Mouse (Mus musculus) heart, embryonic 13.5 days (tissue): ENCODE results near the gene Myt1l. TPM values are rescaled to one million over a fixed set of nuclear protein-coding genes. Genes with fewer than 3 reads are reported as not detected.

ENCODE experiments used
- ATAC-seq: fragments of 200-750 bp; cut with Nextera tagmentation; 2 replicates; pipeline ENCODE4 v1.8.0; 2017; ENCODE audit warnings: moderate TSS enrichment; ENCODE audit not compliant: insufficient number of reproducible peaks, low FRiP score, low TSS enrichment; ENCODE audit errors: extremely low read depth
- H3K27ac ChIP-seq: fragments of 300-500 bp; sonication (generic); replicated peaks from 2 replicates; pipeline ENCODE4 v1.5.1; 2015; ENCODE audit warnings: moderate library complexity, mild to moderate bottlenecking, inconsistent platforms
- H3K27me3 ChIP-seq: fragments of 300-500 bp; sonication (generic); replicated peaks from 2 replicates; pipeline ENCODE4 v1.6.1; 2015; ENCODE audit warnings: mild to moderate bottlenecking, inconsistent platforms
- H3K36me3 ChIP-seq: fragments of 300-500 bp; sonication (generic); 2 replicates; pipeline ENCODE4 v1.6.1; 2015; ENCODE audit warnings: mild to moderate bottlenecking, inconsistent platforms
- H3K4me1 ChIP-seq: fragments of 300-500 bp; sonication (generic); 2 replicates; pipeline ENCODE4 v1.6.1; 2015; ENCODE audit warnings: inconsistent platforms
- H3K4me2 ChIP-seq: fragments of 300-500 bp; sonication (generic); 2 replicates; pipeline ENCODE4 v1.6.1; 2015; ENCODE audit warnings: inconsistent platforms, mild to moderate bottlenecking, moderate library complexity
- H3K4me3 ChIP-seq: fragments of 300-500 bp; sonication (generic); 2 replicates; pipeline ENCODE4 v1.5.1; 2015; ENCODE audit warnings: moderate library complexity, mild to moderate bottlenecking, inconsistent platforms
- H3K9ac ChIP-seq: fragments of 300-500 bp; sonication (generic); 2 replicates; pipeline ENCODE4 v1.6.1; 2015; ENCODE audit warnings: inconsistent platforms, mild to moderate bottlenecking, moderate library complexity
- H3K9me3 ChIP-seq: fragments of 300-500 bp; sonication (generic); 2 replicates; pipeline ENCODE4 v1.6.1; 2016; ENCODE audit warnings: inconsistent platforms
- WGBS: fragments of 180-500 bp; shearing (Covaris S2); methylation state at CpG from one replicate; pipeline ENCODE4 v1.1.7; 2015; ENCODE audit warnings: mixed read lengths; 5-methylcytosine and 5-hydroxymethylcytosine counted together
- polyA plus RNA-seq: library from polyadenylated mRNA; unstranded; fragments of >200 nt; fragmentation: Nextera tagmentation; extraction: Ambion mirVana; gene quantifications from 2 replicates; pipeline ENCODE4 v1.2.1, GENCODE M21; 2015

Gene Myt1l
- polyA plus RNA-seq, 1 experiment from 2014 or later, result 0.25 TPM

DNA sequence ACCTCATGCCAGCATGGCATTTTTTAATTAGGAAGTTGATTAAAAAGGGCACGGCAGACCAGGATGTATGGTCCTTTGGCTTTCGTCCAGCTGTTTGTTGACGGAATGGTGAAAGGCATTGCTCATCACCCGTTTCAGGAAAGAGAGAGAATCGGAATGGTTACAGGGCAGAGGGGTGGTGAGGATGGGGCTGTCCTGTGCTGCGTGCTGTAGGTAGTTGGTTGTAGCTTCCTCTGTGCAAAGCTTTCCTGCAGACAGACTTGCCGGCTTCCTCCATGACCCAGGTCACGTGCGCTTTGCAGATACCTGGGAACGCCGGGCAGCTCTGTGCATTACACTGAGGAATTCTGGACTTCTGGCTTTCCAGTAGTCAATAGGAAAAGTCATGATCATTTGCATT is 10.3 kb downstream of the Myt1l start:
- Histone ChIP-seq H3K27ac (no peak overlapping the region), H3K9me3 (no peaks in the 10 kb centered on the region), H3K36me3 (no peaks in the 10 kb centered on the region), H3K4me3 (no peak overlapping the region), H3K4me1 (no peaks in the 10 kb centered on the region), H3K27me3 (peaks cover 52% of the 10 kb centered on the region), H3K4me2 (no peak overlapping the region), H3K9ac (no peak overlapping the region)
- no peak for ATAC-seq
- 59% methylated on average over 11 of the region's 11 CpGs for WGBS

DNA sequence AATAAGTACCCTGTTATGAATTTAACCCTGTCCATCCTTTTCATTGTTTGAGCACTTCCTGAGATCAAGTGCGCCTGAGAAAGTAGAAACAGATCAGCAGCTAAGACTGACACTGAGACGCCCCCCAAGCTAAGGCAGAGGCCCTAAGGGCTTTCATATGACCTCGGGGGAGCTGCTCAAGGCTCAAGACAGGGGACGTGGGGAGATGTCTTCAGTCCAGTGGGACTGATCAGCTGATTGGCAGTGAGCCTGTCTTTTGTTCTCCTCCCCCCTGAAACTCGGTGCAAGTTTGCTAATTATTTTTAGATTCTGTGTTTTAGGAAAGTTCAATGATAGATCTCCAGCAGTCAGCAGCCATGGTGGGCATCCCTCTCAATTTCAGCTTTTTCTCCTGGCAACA is 10.9 kb downstream of the Myt1l start:
- ATAC-seq, result no peak
- H3K9ac ChIP-seq, result no peak overlapping the region
- H3K4me3 ChIP-seq, result no peak overlapping the region
- H3K27me3 ChIP-seq, result peaks cover 46% of the 10 kb centered on the region
- H3K4me2 ChIP-seq, result no peak overlapping the region
- 46% methylated on average over 5 of the region's 5 CpGs for WGBS
- no peaks in the 10 kb centered on the region for H3K9me3 ChIP-seq
- no peaks in the 10 kb centered on the region for H3K4me1 ChIP-seq
- H3K27ac ChIP-seq, result no peak overlapping the region
- H3K36me3 ChIP-seq, result no peaks in the 10 kb centered on the region

DNA sequence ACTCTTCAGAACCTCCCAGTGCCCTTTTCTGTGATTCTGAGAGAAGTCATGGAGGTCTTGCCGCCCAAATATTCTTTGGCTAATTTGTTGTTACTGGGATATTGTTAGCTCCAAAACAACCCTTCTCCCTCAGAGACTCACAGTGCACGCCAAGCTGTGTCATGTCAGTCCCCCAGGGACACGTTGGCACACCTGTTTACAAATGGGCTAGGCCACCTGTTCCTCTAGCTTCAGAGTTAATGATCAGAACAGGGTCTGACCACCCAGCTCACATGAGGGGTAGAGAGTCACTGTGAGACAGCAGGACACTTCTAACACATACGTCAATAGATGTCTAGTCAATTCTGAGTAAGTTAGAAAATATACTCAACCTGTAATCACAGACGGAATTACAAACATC is 12.6 kb downstream of the Myt1l start:
- 72% methylated on average over 5 of the region's 5 CpGs for WGBS
- Histone ChIP-seq H3K4me3 (no peak overlapping the region), H3K4me2 (no peak overlapping the region), H3K4me1 (no peaks in the 10 kb centered on the region), H3K36me3 (no peaks in the 10 kb centered on the region), H3K9me3 (no peaks in the 10 kb centered on the region), H3K9ac (no peak overlapping the region), H3K27me3 (peaks cover 29% of the 10 kb centered on the region), H3K27ac (no peak overlapping the region)
- no peak for ATAC-seq

DNA sequence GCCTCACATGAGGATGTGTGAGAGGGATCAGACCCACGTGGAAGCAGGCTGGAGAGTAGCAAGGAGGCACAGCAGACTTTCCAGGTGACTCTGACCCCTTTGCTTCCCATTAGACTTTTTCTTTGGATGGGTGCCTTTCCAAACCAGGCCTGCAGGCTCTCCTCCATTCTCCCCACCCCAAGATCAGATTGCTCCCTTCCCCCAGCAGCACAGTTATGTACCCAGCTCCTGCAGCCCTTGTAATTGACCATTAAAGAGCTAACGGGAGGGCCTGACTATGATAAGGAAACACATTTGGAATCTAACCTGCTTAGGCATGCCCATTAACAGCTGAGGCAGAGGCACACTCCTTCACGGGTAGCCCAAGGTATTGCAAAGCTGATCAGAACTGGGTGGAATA is 17.9 kb downstream of the Myt1l start:
- H3K9me3 ChIP-seq, result no peaks in the 10 kb centered on the region
- H3K27me3 ChIP-seq, result no peaks in the 10 kb centered on the region; the same call in 1 of the 2 replicates
- H3K9ac ChIP-seq, result no peak overlapping the region
- no peak overlapping the region for H3K4me2 ChIP-seq
- no peak overlapping the region for H3K27ac ChIP-seq
- no peaks in the 10 kb centered on the region for H3K4me1 ChIP-seq
- no peaks in the 10 kb centered on the region for H3K36me3 ChIP-seq
- WGBS, result 29% methylated on average over 3 of the region's 3 CpGs
- ATAC-seq, result no peak
- no peak overlapping the region for H3K4me3 ChIP-seq

DNA sequence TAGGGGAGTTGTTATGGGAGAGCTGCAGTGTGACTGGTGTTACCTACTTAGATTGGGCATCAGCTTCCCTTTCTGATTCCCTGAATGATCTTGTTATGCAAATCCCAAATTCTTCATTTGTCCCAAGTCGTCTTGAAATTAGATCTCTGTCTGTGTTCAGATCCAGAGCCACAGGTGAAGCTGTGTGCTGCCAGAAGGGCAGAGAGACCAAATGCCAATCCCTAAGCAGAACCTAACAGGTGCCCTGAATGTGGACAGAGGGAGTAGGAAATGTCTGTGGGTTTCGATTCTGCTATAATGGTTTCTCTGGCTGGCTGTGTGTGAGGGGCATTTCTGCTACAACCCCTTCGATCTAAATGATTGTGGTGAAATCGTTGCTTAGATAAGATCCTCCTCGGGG is 18.9 kb downstream of the Myt1l start:
- no peak overlapping the region for H3K4me3 ChIP-seq
- H3K36me3 ChIP-seq, result no peaks in the 10 kb centered on the region
- no peak overlapping the region for H3K9ac ChIP-seq
- no peak overlapping the region for H3K4me2 ChIP-seq
- ATAC-seq, result no peak
- no peaks in the 10 kb centered on the region for H3K4me1 ChIP-seq
- no peaks in the 10 kb centered on the region for H3K9me3 ChIP-seq
- H3K27ac ChIP-seq, result no peak overlapping the region
- no peaks in the 10 kb centered on the region; the same call in 1 of the 2 replicates for H3K27me3 ChIP-seq
- WGBS, result 60% methylated on average over 5 of the region's 5 CpGs

DNA sequence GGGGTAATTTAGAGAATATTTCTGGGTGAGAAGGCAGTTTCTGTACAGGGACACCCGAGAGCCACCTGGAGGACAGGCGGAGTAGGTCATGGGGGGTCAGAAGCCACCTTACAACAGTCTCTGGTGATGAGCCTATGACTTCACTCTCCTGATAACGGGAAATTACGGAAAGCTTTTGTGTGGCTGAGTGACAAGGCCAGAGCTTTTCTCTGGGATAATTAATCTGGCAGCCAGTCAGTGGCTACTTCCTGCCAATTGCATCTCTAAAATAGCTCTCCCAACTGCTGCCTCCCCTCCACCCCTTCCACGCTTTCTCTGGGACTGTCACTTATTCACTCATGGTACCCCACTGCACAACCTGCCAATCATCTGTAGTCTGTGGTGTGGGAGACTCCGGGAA is 19.6 kb downstream of the Myt1l start:
- H3K36me3 ChIP-seq, result no peaks in the 10 kb centered on the region
- no peak overlapping the region for H3K4me2 ChIP-seq
- no peak overlapping the region for H3K9ac ChIP-seq
- H3K9me3 ChIP-seq, result no peaks in the 10 kb centered on the region
- H3K27ac ChIP-seq, result no peak overlapping the region
- H3K27me3 ChIP-seq, result no peaks in the 10 kb centered on the region; the same call in 1 of the 2 replicates
- no peak overlapping the region for H3K4me3 ChIP-seq
- WGBS, result 54% methylated on average over 6 of the region's 6 CpGs
- no peaks in the 10 kb centered on the region for H3K4me1 ChIP-seq
- no peak for ATAC-seq

DNA sequence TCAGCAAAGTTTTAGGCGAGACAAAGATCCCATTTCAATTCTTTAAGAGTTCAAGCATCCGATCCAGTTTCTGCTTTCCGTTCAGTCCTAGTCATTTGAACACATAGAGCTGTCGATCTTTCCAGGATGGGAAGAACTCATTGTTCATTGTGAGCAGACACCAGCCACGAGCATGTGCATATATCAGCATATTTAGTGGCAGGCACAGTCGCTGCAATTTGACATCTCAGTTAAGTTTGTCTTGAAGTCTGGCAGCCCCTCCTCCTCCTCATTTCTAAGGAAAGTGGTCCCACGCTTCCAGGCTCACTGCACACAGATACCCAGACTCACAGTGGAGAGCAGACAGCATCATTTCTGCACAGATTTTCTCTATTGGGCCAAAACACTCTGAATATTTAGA is 25.0 kb downstream of the Myt1l start:
- WGBS, result 64% methylated on average over 7 of the region's 7 CpGs

DNA sequence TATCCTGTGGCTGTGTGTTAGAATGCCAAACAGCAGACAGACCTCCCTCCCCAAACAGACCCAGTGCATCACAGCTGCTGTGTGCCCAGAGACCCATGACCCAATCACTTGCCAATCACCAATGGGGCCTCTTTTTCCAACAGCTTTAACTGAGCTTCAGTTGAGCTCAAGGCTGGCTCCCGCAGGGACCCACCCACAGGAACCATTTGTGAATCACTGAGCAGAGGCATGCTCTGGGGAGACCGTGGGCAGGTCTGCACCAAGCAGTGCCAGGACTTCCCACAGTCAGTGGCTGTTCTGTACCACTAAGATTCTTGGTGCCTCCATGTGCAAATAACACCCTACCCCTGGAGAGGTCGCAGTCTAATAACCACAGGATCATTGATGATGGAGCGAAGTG is 27.5 kb downstream of the Myt1l start:
- no peaks in the 10 kb centered on the region for H3K36me3 ChIP-seq
- 74% methylated on average over 4 of the region's 4 CpGs for WGBS
- ATAC-seq, result no peak
- H3K9ac ChIP-seq, result no peak overlapping the region
- H3K4me3 ChIP-seq, result no peak overlapping the region
- H3K9me3 ChIP-seq, result no peaks in the 10 kb centered on the region
- H3K27ac ChIP-seq, result no peak overlapping the region
- no peaks in the 10 kb centered on the region for H3K4me1 ChIP-seq
- no peak overlapping the region for H3K4me2 ChIP-seq
- peaks cover 3% of the 10 kb centered on the region; the same call in 1 of the 2 replicates for H3K27me3 ChIP-seq

More for the DNA sequence above, 25.0 kb downstream of the Myt1l start:
- Histone ChIP-seq H3K27me3 (0 out of 2 replicates have a peak, but pooled peaks cover 3% of the 10 kb centered on the region), H3K36me3 (no peaks in the 10 kb centered on the region), H3K27ac (no peak overlapping the region), H3K4me3 (no peak overlapping the region), H3K4me2 (no peak overlapping the region), H3K4me1 (no peaks in the 10 kb centered on the region), H3K9me3 (no peaks in the 10 kb centered on the region), H3K9ac (no peak overlapping the region)
- ATAC-seq, result no peak

DNA sequence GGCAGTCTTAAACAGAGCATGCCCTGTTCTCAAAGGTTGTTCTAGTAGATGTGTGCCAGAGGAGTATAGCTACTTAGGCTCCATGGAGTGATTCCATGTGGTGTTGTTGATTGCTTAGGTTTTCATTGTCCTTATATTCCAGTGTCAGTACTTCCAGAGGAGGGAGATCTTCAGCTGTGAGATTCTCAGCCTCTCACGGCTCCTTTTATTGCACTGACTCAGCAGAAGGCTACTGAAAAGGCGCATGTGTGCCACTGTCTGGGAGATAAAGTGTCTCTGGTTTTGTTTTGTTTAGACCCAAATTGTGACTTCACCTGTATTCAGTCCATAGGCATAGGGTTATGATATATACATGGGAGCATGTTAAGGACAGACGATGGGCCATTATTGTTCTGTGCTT is 28.2 kb downstream of the Myt1l start:
- Histone ChIP-seq H3K4me1 (no peaks in the 10 kb centered on the region), H3K9ac (no peak overlapping the region), H3K27ac (no peak overlapping the region), H3K4me3 (no peak overlapping the region), H3K9me3 (no peaks in the 10 kb centered on the region), H3K27me3 (peaks cover 3% of the 10 kb centered on the region; the same call in 1 of the 2 replicates), H3K4me2 (no peak overlapping the region), H3K36me3 (no peaks in the 10 kb centered on the region)
- 73% methylated on average over 3 of the region's 3 CpGs for WGBS
- ATAC-seq, result no peak

DNA sequence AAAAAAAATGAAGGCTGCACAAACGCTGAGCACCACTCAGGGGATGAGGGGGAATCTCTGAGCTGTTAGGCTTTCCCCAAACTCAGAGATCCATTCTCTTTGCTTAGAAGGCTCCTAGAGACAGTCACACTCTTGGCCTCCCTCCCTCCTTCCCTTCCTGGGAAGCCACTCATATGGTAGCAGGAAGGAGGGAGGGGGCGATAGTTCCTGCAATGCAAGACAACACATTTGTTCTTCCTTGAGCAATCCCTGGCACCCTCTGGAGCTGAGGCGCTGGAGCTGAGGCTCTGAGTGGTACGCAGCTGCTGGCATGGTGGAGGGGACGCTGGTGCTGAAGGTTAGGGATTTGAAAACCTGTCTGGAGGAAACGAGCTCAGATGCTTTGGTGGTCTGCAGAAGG is 28.7 kb downstream of the Myt1l start:
- Histone ChIP-seq H3K4me1 (no peaks in the 10 kb centered on the region), H3K9ac (no peak overlapping the region), H3K9me3 (no peaks in the 10 kb centered on the region), H3K4me2 (no peak overlapping the region), H3K4me3 (no peak overlapping the region), H3K27me3 (peaks cover 3% of the 10 kb centered on the region; the same call in 1 of the 2 replicates), H3K27ac (no peak overlapping the region), H3K36me3 (no peaks in the 10 kb centered on the region)
- ATAC-seq, result no peak
- WGBS, result 44% methylated on average over 6 of the region's 6 CpGs

DNA sequence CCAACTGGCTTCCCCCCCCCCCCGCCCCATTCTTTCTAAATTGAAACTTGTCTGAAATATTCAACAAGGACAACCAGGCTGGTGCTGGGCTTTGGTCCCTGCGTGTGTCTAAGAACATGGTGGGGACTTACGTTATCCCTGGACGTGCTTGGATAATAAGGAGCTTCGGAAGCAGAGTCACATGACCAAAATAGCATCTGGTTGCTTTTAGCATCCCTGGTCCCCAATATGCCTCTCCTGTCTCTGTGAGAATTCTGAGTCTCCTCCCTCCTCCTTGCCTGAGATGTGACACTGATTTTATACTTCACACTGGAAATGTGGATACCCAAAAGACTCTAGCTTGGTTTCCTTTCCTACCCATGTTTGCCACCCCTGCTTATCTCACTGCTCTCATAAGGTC is 31.6 kb downstream of the Myt1l start:
- ATAC-seq, result no peak
- no peaks in the 10 kb centered on the region for H3K36me3 ChIP-seq
- no peaks in the 10 kb centered on the region for H3K4me1 ChIP-seq
- H3K4me2 ChIP-seq, result no peak overlapping the region
- no peak overlapping the region for H3K9ac ChIP-seq
- no peaks in the 10 kb centered on the region for H3K9me3 ChIP-seq
- WGBS, result 64% methylated on average over 5 of the region's 5 CpGs
- H3K27ac ChIP-seq, result no peak overlapping the region
- peaks cover 3% of the 10 kb centered on the region; the same call in 1 of the 2 replicates for H3K27me3 ChIP-seq
- H3K4me3 ChIP-seq, result no peak overlapping the region

DNA sequence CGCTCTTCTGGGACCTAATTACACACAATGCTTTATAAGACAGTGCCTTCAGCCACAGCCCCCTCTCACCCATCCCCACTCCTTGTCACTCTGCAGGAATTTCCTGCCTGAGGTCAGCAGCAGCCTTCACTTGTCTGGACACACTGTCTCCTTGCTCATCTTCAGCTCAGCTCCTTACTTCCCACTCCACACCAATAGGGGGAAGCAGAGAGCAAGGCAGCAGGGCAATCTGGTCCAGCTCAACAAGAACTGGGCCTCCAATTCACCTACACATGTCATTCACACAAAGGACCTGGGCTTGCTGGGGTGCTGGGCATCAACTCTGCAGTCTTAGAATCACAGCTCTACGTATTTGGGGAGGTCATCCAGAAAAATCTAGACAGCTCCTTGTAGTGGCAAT is 33.0 kb downstream of the Myt1l start:
- ATAC-seq, result no peak
- Histone ChIP-seq H3K27me3 (no peaks in the 10 kb centered on the region; the same call in 1 of the 2 replicates), H3K4me1 (no peaks in the 10 kb centered on the region), H3K36me3 (no peaks in the 10 kb centered on the region), H3K4me2 (no peak overlapping the region), H3K9ac (no peak overlapping the region), H3K4me3 (no peak overlapping the region), H3K9me3 (no peaks in the 10 kb centered on the region), H3K27ac (no peak overlapping the region)
- WGBS, result 80% methylated on average over 2 of the region's 2 CpGs
